Mouse (Mus musculus) induced T-regulatory cell, adult 2 months (primary cell): ENCODE data around the gene Zfp174.
"Not testable (repeated sequence)": the region's sequence is repeated elsewhere in the genome, so short reads cannot be mapped to it uniquely, and the experiment has no call there.

ENCODE experiments used
- DNase-seq: peaks from one replicate; pipeline ENCODE4 v3.0.0-alpha.2; 2012; ENCODE audit warnings: low read depth

Gene Zfp174

GRCm38 (mm10) chr16:3846711-3847518, at the start of gene Zfp174:
TSS of gene Zfp174 (plus strand) at chr16:3847268.
- peak; percentile 96 for DNase-seq

- DNase-seq = no peak
Observed at GRCm38 (mm10) chr16:3808176-3808575, 38.9 kb upstream of the Zfp174 start.

GRCm38 (mm10) chr16:3814667-3815066, 32.4 kb upstream of the Zfp174 start:
- DNase-seq = peak; percentile 32

- DNase-seq = peak; percentile 28
Observed at GRCm38 (mm10) chr16:3820202-3820601, 26.9 kb upstream of the Zfp174 start.

- DNase-seq = no peak
Observed at GRCm38 (mm10) chr16:3828021-3828420, 19.0 kb upstream of the Zfp174 start.

- no peak for DNase-seq
Observed at GRCm38 (mm10) chr16:3829727-3830126, 17.3 kb upstream of the Zfp174 start.

- peak; percentile 27 for DNase-seq
Observed at GRCm38 (mm10) chr16:3830588-3831109, 16.4 kb upstream of the Zfp174 start, which contains the start of gene Olfr15. TSS of gene Olfr15 (plus strand) at chr16:3830878.

GRCm38 (mm10) chr16:3835461-3835860, 11.6 kb upstream of the Zfp174 start:
- DNase-seq = no peak

GRCm38 (mm10) chr16:3839157-3839885, 7.7 kb upstream of the Zfp174 start:
- peak; percentile 64 for DNase-seq

- no peak for DNase-seq
Observed at GRCm38 (mm10) chr16:3842989-3843388, 4.1 kb upstream of the Zfp174 start.

GRCm38 (mm10) chr16:3843796-3844195, 3.3 kb upstream of the Zfp174 start:
- DNase-seq = no peak

GRCm38 (mm10) chr16:3847871-3848270, 803 bp downstream of the Zfp174 start:
- peak; percentile 28 for DNase-seq

GRCm38 (mm10) chr16:3848416-3848815, 1.3 kb downstream of the Zfp174 start:
- peak; percentile 49 for DNase-seq

- DNase-seq = not testable (repeated sequence)
Observed at GRCm38 (mm10) chr16:3851301-3851700, 4.2 kb downstream of the Zfp174 start.

- DNase-seq = no peak
Observed at GRCm38 (mm10) chr16:3852586-3852985, 5.5 kb downstream of the Zfp174 start.

- DNase-seq = no peak
Observed at GRCm38 (mm10) chr16:3854437-3855182, 7.5 kb downstream of the Zfp174 start.

- no peak for DNase-seq
Observed at GRCm38 (mm10) chr16:3855776-3856175, 8.7 kb downstream of the Zfp174 start.

GRCm38 (mm10) chr16:3859254-3859653, 12.2 kb downstream of the Zfp174 start:
- no peak for DNase-seq

- DNase-seq = no peak
Observed at GRCm38 (mm10) chr16:3871815-3872214, 24.7 kb downstream of the Zfp174 start.

- peak; percentile 92 for DNase-seq
Observed at GRCm38 (mm10) chr16:3872216-3873047, 25.4 kb downstream of the Zfp174 start, which contains the start of gene Naa60. TSS of gene Naa60 (plus strand) at chr16:3872375.

- no peak for DNase-seq
Observed at GRCm38 (mm10) chr16:3876346-3876745, 29.3 kb downstream of the Zfp174 start.
